Mouse (Mus musculus) hindbrain, embryonic 14.5 days (tissue): ENCODE results near the gene Ranbp9. TPM values are rescaled to one million over a fixed set of nuclear protein-coding genes. Genes with fewer than 3 reads are reported as not detected.

Source experiments
- ATAC-seq: fragments of 200-750 bp; cut with Nextera tagmentation; 2 replicates; pipeline ENCODE4 v1.8.0; 2017; ENCODE audit warnings: moderate number of reproducible peaks, mild to moderate bottlenecking, moderate TSS enrichment, moderate library complexity; ENCODE audit not compliant: low FRiP score
- DNase-seq: peaks from one replicate; pipeline ENCODE4 v3.0.0-alpha.2; 2015; ENCODE audit warnings: low spot score
- H3K27ac ChIP-seq: fragments of 300-500 bp; sonication (generic); 2 replicates; pipeline ENCODE4 v1.5.1; 2014; ENCODE audit warnings: mild to moderate bottlenecking, moderate library complexity
- H3K27me3 ChIP-seq: fragments of 300-500 bp; sonication (generic); 2 replicates; pipeline ENCODE4 v1.6.1; 2014; ENCODE audit warnings: mild to moderate bottlenecking, low read length, mixed read lengths; ENCODE audit not compliant: control insufficient read depth, insufficient read depth
- H3K36me3 ChIP-seq: fragments of 300-500 bp; sonication (generic); replicated peaks from 2 replicates; pipeline ENCODE4 v1.6.1; 2014; ENCODE audit not compliant: control insufficient read depth, insufficient read depth
- H3K4me1 ChIP-seq: fragments of 300-500 bp; sonication (generic); replicated peaks from 2 replicates; pipeline ENCODE4 v1.6.1; 2014; ENCODE audit warnings: antibody characterized with exemption, low read length, mixed read lengths; ENCODE audit not compliant: control insufficient read depth, insufficient read depth
- H3K4me2 ChIP-seq: fragments of 300-500 bp; sonication (generic); replicated peaks from 2 replicates; pipeline ENCODE4 v1.6.1; 2014; ENCODE audit warnings: mild to moderate bottlenecking, moderate library complexity
- H3K4me3 ChIP-seq: fragments of 300-500 bp; sonication (generic); replicated peaks from 2 replicates; pipeline ENCODE4 v1.5.1; 2014; ENCODE audit warnings: mild to moderate bottlenecking, low read length
- H3K9ac ChIP-seq: fragments of 300-500 bp; sonication (generic); 2 replicates; pipeline ENCODE4 v1.6.1; 2014
- H3K9me3 ChIP-seq: fragments of 300-500 bp; sonication (generic); 2 replicates; pipeline ENCODE4 v1.6.1; 2016; ENCODE audit warnings: low read length; ENCODE audit not compliant: control insufficient read depth
- WGBS: fragments of 180-500 bp; shearing (Covaris S2); extraction: QIAGEN DNeasy Blood & Tissue Kit; methylation state at CpG from one replicate; pipeline ENCODE4 v1.1.7; 2014; 5-methylcytosine and 5-hydroxymethylcytosine counted together
- polyA plus RNA-seq: library from polyadenylated mRNA; unstranded; fragments of >200 nt; fragmentation: Nextera tagmentation; extraction: Ambion mirVana; gene quantifications from 2 replicates; pipeline ENCODE4 v1.2.1, GENCODE M21; 2014

The Ranbp9 gene
- polyA plus RNA-seq, 1 experiment from 2014 or later, result 16.8 TPM

DNA sequence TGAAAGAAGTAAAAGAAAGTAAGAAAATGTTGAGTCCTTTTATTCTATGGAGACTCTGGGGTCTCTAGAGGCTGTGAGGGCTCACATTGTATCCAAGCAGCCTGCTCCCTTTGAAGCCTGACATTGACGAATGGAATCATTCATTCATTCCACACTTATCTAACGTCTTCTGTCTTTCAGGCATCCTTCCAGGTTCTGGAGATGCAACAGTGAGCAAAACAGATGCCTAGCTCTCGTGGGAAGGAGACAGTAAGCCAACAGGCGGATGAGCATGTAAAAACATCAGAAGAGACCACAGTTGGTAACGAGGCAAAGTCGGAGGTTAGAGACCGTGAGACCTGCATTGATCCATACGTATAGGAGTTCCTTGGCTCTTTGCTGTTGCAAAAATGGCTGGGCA, 36.3 kb upstream of the Ranbp9 start:
- no peak overlapping the region for H3K4me3 ChIP-seq
- H3K4me2 ChIP-seq, result no peak overlapping the region
- no peaks in the 10 kb centered on the region for H3K9me3 ChIP-seq
- 46% methylated on average over 8 of the region's 8 CpGs for WGBS
- DNase-seq (no peak), ATAC-seq (no peak)
- H3K27ac ChIP-seq, result no peak overlapping the region
- no peaks in the 10 kb centered on the region for H3K36me3 ChIP-seq
- no peaks in the 10 kb centered on the region for H3K27me3 ChIP-seq
- no peak overlapping the region for H3K9ac ChIP-seq
- no peaks in the 10 kb centered on the region for H3K4me1 ChIP-seq

DNA sequence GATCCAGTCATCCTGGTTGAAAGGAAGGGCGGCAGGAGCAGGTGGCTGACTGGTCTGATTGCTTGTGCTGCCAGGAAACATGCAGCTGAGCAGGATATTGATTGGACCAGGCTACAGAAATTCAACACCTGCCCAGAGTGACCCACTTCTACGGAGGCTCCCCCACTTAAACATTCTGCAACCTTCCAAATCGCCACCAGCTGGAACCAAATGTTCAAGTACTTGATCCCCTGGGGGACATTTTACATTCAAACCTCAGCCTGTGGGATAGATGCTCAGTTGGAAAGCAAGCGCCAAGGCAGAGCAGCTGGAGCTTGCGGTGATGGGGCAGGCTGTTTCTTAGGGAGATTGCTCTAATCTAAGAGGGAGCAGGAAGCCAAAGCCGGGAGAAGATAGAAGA, 35.8 kb upstream of the Ranbp9 start:
- H3K36me3 ChIP-seq, result no peaks in the 10 kb centered on the region
- 26% methylated on average over 6 of the region's 6 CpGs for WGBS
- DNase-seq, result no peak

DNA sequence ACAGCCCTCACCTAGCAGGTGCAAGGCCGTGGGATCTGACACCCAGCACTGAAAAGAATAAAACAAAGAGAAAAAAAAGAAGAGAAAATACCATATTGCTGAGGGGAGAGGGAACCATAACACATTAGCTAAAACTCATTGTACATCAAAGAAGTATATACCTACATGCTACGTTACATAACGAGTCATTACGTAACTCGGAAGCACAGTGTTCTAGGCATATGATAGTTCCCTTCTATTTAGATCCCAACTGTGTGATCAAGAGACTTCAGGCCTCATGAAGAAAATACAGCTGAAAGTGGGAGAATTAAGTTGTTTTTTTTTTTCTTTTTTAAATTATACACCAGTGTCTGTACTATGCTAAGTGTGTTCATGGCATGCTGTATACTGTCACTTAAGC, 35.0 kb upstream of the Ranbp9 start:
- H3K27ac ChIP-seq, result no peak overlapping the region
- no peak for ATAC-seq
- WGBS, result 96% methylated on average over 5 of the region's 5 CpGs

More for the DNA sequence above, 35.8 kb upstream of the Ranbp9 start:
- Histone ChIP-seq H3K4me3 (no peak overlapping the region), H3K4me2 (no peak overlapping the region), H3K27ac (no peak overlapping the region), H3K9me3 (no peaks in the 10 kb centered on the region), H3K27me3 (no peaks in the 10 kb centered on the region), H3K9ac (no peak overlapping the region), H3K4me1 (no peaks in the 10 kb centered on the region)
- ATAC-seq, result no peak

DNA sequence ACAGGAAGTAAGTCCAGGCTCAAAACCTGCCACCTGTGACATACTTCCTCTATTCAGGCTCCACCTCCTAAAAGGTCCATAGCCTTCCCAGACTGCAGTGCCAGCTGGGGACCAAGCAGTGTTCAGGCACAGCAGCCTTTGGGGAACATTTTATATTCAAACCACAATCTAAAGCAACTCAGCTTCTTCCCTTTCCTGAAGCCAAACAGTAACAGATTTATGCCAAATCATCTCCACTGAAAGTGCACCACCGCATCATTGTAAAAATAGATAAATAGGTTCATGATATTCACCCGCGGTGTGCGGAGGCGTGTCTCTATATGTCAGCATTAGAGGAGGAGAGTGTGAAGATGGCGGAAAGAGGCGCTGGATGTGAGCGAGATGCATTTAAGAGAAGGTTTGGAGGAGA, 33.9 kb upstream of the Ranbp9 start:
- Histone ChIP-seq H3K27me3 (no peaks in the 10 kb centered on the region), H3K9me3 (no peaks in the 10 kb centered on the region), H3K4me2 (no peak overlapping the region), H3K4me3 (no peak overlapping the region), H3K27ac (no peak overlapping the region), H3K9ac (no peak overlapping the region), H3K36me3 (no peaks in the 10 kb centered on the region), H3K4me1 (no peaks in the 10 kb centered on the region)
- 78% methylated on average over 8 of the region's 8 CpGs for WGBS
- DNase-seq (no peak), ATAC-seq (no peak)

More for the DNA sequence above, 35.0 kb upstream of the Ranbp9 start:
- H3K4me1 ChIP-seq, result no peaks in the 10 kb centered on the region
- no peak overlapping the region for H3K4me2 ChIP-seq
- H3K9ac ChIP-seq, result no peak overlapping the region
- H3K27me3 ChIP-seq, result no peaks in the 10 kb centered on the region
- H3K9me3 ChIP-seq, result no peaks in the 10 kb centered on the region
- DNase-seq, result no peak
- no peak overlapping the region for H3K4me3 ChIP-seq
- H3K36me3 ChIP-seq, result no peaks in the 10 kb centered on the region

DNA sequence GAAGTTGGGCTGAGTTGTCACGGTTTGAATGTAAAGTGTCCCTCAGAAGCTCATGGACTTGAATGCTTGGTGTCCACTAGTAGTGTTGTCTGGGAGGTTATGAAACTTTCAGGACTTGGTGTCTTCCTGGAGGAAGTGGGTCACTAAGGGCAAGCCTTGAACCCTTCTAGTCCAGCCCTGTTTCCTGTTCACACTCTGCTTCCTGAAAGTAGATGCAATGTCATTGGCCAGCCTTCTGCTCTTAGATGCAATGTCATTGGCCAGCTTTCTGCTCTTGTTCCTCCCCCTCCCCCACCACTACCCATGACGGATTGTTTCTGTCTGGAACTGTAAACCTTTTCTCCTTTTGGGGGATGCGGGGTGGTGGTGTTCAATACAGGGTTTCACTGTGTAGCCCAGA, 31.7 kb upstream of the Ranbp9 start:
- no peak for ATAC-seq
- no peaks in the 10 kb centered on the region for H3K36me3 ChIP-seq
- no peak overlapping the region for H3K4me2 ChIP-seq
- no peak overlapping the region for H3K27ac ChIP-seq
- no peak overlapping the region for H3K4me3 ChIP-seq
- no peaks in the 10 kb centered on the region for H3K9me3 ChIP-seq
- H3K9ac ChIP-seq, result no peak overlapping the region
- no peak for DNase-seq
- WGBS, result 89% methylated on average over 3 of the region's 3 CpGs
- no peaks in the 10 kb centered on the region for H3K4me1 ChIP-seq
- H3K27me3 ChIP-seq, result no peaks in the 10 kb centered on the region

DNA sequence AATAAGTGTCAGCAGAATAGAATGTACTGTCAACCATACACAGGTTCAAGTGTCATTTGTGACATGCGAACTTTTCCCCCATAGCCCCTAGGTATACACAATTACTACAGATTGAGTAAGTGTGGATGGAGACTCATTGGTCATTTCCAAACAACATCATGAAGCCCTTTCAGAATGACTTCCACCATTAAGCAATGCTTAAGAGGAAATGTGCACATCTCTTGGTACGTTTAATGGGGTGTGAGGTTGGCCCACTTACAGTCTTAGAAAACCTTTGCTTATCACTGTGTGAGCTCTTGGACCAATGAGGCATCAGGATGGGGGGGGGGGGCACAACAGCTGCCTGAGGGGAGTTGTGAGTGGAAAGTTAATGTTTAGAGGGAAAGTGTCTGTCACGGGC, 24.7 kb upstream of the Ranbp9 start:
- DNase-seq (no peak), ATAC-seq (no peak)
- Histone ChIP-seq H3K27ac (no peak overlapping the region), H3K4me1 (peaks cover 15% of the 10 kb centered on the region), H3K4me3 (no peak overlapping the region), H3K4me2 (no peak overlapping the region), H3K27me3 (no peaks in the 10 kb centered on the region), H3K36me3 (no peaks in the 10 kb centered on the region), H3K9ac (no peak overlapping the region), H3K9me3 (no peaks in the 10 kb centered on the region)
- WGBS, result 96% methylated on average over 3 of the region's 3 CpGs

DNA sequence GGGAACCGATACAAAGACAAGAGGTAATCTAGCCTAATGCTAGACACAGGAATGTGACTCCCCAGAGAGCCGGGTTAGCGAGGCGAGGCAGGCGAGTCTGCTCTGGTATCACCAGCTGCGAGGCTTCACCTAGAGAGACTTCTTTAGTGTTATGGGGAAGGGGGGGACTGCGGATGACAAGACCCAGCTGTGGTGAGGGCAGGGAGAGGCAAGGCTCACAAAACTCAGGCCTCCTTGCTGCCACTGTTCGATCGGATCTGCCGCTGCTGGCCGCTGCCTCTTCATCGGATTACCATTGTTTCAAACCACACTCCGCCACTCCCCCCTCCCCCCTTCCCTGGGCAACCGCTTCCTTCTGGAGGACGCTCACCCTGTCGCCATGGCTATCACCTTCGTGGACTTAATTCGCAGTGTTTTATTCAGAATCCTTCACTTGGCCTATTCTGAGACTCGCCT, 22.3 kb upstream of the Ranbp9 start:
- ATAC-seq (peak; percentile 62; the same call in 1 of the 2 replicates), DNase-seq (peak; percentile 64)
- H3K27ac ChIP-seq, result peak overlapping the region; percentile 89
- no peaks in the 10 kb centered on the region for H3K9me3 ChIP-seq
- no peaks in the 10 kb centered on the region for H3K27me3 ChIP-seq
- H3K9ac ChIP-seq, result peak overlapping the region; percentile 56
- peaks cover 15% of the 10 kb centered on the region for H3K4me1 ChIP-seq
- no peaks in the 10 kb centered on the region for H3K36me3 ChIP-seq
- WGBS, result under 1% methylated on average over 19 of the region's 19 CpGs
- H3K4me3 ChIP-seq, result peak overlapping the region; percentile 21
- peak overlapping the region; percentile 55 for H3K4me2 ChIP-seq

DNA sequence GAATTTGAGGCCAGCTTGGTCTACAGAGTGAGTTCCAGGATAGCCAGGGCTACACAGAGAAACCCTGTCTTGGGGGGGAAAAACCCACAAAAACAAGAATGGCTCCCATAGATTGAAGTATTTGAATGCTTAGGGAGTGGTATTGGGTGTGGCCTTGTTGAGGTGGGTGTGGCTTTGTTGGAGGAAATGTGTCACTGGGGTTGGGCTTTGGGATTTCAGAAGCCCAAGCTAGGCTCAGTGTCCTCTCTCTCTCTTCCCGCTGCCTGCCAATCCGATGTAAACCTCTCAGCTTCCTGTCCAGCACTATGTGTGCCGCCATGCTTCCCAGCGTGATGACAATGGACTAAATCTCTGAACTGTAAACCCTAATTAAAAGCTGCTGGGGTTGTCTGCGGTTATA, 20.5 kb upstream of the Ranbp9 start:
- DNase-seq, result no peak
- H3K4me1 ChIP-seq, result peaks cover 15% of the 10 kb centered on the region
- no peak for ATAC-seq
- H3K27ac ChIP-seq, result no peak overlapping the region
- H3K4me2 ChIP-seq, result no peak overlapping the region
- WGBS, result 77% methylated on average over 5 of the region's 5 CpGs
- no peaks in the 10 kb centered on the region for H3K27me3 ChIP-seq
- H3K36me3 ChIP-seq, result no peaks in the 10 kb centered on the region
- no peak overlapping the region for H3K4me3 ChIP-seq
- H3K9me3 ChIP-seq, result no peaks in the 10 kb centered on the region
- H3K9ac ChIP-seq, result no peak overlapping the region

DNA sequence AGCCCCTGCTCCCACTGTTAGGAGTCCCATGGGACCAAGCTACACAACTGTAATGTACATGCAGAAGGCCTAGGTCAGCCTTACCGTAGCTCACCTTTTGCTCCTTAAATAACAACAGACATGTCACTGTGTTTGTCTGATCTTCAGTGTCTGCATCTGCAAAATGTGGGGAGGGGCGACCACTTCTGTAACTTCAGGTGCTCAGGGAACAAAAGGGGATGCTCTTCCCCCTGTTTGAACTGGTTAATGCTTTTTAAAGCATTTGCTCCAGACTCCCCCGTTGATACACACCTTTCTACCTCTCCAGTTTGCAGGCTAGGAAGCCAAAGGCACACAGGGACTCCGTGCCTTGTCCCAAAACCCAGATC, 19.4 kb upstream of the Ranbp9 start:
- H3K4me1 ChIP-seq, result peaks cover 15% of the 10 kb centered on the region
- DNase-seq, result no peak
- no peak for ATAC-seq
- no peak overlapping the region for H3K9ac ChIP-seq
- no peak overlapping the region for H3K4me3 ChIP-seq
- no peak overlapping the region for H3K4me2 ChIP-seq
- no peaks in the 10 kb centered on the region for H3K36me3 ChIP-seq
- H3K9me3 ChIP-seq, result no peaks in the 10 kb centered on the region
- no peak overlapping the region for H3K27ac ChIP-seq
- no peaks in the 10 kb centered on the region for H3K27me3 ChIP-seq
- 93% methylated on average over 4 of the region's 4 CpGs for WGBS

DNA sequence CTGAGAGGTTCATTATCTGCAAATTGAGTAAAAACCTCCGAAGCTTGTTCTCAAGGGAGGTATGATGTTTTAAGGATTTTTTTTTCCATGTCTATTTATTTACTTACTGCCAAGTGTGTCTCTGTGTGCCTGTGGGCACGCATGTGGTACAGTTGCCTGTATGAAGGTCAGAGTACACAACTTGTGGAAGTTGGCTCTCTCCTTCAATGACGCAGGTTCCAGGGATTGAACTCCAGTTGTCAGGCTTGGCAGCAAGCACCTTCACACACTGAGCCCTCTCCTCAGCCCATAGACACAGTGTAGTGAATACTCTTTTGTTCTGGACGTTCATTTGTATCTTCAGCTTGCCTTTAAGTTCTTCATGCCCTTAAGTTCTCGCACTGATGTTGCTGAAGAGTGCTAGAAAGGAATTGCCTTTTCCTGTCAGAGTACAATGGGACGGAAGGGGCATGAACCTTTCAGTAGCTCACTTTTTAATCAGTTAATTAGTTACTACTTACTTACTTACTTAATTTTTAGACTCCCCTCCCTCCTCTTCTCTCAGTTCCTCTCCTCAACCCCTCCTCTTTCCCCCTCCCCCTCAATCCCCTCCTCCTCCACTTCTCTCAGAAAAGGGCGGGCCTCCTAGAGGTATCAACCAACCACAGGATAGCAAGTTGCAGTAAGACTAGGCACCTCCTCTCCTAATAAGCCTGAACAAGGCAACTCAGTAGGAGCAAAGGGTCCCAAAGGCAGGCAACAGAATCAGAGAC, 18.8 kb upstream of the Ranbp9 start:
- no peaks in the 10 kb centered on the region for H3K36me3 ChIP-seq
- no peak overlapping the region for H3K9ac ChIP-seq
- WGBS, result 65% methylated on average over 7 of the region's 7 CpGs
- no peak for ATAC-seq
- H3K27me3 ChIP-seq, result no peaks in the 10 kb centered on the region
- H3K9me3 ChIP-seq, result no peaks in the 10 kb centered on the region
- no peak for DNase-seq
- H3K4me3 ChIP-seq, result no peak overlapping the region
- no peak overlapping the region for H3K4me2 ChIP-seq
- peaks cover 15% of the 10 kb centered on the region for H3K4me1 ChIP-seq
- H3K27ac ChIP-seq, result no peak overlapping the region
